Mouse (Mus musculus): ENCODE data around the gene Gfy.
"Not testable (repeated sequence)": the region's sequence is repeated elsewhere in the genome, so short reads cannot be mapped to it uniquely, and the experiment has no call there.

The Gfy gene

DNA sequence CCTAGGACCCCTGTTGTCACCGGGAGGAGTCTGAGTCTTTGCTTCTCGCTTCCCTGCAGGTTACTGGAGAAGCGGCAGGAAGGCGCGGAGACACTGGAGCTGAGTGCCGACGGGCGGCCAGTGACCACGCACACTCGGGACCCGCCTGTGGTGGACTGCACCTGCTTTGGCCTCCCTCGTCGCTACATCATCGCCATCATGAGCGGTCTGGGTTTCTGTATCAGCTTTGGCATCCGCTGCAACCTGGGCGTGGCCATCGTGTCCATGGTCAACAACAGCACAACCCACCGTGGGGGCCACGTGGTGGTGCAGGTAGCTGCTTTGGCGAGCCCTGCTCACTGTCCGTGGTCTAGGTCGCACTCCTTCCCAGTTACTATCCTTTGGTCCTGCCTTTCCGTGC lies 10.7 kb downstream of the Gfy start:
- in situ Hi-C loops (cut with MboI, MseI) = no loop called here

DNA sequence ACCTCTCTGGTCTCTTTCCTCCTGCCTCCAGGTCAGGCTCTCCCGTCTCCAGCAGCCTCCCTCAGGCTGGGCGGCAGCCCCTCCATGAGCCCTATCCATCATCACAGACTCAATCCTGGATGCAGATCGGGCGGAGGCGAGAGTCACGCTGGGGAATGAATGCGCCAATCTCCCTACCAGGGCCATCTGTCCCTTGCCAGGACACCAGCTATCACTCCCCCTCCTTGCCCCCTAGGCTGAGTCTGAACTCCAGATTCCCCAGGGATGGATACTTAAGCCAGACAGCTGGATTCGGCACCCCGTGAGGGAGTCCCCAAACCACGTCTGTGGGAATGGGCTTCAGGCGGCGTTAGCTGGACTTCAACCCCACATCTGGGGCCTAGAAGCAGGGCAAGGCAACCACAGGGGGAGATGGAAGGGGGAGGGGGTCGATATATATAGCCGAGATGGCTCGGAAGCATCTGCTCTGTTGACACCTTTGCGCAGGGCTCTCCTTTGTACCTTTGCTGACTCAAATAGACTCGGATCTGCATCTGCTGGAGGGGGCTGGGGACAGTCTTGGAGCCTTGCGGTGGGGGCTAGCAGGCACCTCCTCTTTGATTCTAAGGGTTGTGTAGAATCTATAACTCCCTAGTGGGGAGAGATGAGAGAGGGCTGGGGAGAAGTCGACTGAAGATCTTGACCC lies 11.5 kb downstream of the Gfy start:
- in situ Hi-C loops (cut with MboI, MseI) = no loop called here

DNA sequence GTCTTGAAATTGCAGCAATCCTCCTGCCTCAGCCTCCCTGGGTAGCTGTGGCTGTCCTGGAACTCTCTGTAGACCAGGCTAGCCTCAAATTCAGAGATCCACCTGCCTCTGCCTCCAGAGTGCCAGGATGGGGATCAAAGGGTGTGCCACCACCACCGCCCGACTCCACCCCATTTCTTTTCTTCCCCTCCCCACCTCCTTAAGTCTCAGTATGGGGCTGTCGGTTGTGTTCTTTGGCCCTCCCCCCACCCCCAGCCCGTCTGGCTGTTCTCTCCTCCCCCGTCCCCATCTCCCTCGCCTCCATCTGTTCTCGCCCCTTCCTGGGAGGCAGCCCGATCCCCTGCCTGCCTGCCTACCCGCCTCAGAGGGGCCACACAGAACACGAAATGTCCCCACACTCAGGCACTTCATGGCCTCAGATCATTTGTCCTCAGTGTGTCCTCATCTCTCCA lies 12.4 kb downstream of the Gfy start:
- in situ Hi-C loops (cut with MboI, MseI) = no loop called here

DNA sequence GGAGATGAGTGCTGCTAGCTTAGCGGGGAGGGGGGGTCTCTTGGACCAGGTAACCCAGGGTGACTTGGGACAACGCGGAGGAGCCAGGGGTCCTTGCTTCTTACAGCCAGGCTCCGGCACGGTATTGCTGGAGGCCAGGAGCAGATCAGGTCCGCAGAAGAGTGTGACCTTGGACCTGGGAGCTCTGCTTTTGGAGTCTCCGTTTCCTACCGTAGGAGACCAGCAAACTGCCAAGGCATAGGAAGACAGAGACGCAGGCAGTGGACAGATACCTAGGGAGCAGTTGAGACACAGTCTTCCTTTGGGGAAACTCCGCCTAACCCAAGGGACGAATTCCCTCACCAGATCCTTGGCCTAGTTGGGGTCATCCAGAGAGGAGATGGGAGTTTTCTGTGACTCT lies 13.7 kb downstream of the Gfy start:
- in situ Hi-C loops (cut with MboI, MseI) = no loop called here

DNA sequence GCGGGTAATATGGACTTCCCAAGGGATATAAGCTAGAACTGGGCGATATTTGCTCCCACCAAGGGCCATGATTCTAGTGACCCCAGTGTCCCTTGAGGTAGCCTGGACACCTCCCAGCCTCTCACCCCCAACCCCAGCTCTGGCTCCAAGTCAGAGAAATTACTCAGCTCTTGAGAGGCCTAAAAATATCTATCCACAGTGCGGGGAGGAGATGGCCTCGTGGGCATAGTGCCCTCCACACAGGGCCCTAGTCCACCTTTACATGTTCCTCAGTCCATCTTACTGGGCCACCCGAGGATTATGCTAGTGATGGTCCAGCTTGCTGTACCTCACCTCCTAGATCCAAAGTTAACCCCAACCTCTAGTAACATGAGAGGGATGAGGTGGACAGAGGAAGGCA lies 14.5 kb downstream of the Gfy start:
- in situ Hi-C loops (cut with MboI, MseI) = no loop called here

DNA sequence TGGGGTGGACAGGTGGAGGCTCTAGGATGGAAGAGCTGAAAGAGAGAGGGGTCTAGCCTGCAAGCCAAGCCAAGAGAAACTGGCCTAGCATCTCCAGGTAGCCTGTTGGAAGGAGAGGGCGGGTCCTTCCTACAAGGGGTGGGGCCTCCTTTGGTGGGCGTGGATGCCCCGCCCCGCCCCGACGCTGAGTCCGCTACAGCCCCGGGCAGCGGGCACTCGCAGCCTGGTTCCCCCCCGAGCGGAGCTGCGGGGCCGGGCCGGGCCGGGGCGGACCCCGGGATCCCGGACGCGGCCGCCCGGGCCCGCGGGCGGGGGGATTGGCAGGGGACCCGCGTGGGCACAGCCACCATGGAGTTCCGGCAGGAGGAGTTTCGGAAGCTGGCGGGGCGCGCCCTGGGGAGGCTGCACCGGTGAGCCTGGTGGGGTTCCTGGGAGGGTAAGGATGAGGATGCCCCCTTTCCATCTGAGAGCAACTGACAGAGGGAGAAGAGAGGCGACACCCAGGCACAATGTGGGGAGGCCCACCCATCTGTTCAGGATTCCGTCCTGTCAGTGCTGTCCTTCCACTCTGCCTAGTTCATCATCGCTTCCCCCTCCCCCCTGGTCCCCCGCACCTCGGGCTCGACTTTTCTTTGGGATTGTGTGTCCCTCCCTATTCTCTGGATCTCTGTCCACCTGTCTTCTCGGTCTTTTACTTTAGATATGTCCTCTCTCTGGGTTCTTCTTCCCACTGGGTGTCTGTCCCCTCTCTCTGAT lies 15.5 kb downstream of the Gfy start, which contains the start of gene Slc17a7:
Slc17a7 (plus strand) TSS at position 215 of the 756 bp plus-strand sequence.
- in situ Hi-C loops (cut with MboI, MseI) = no loop called here

DNA sequence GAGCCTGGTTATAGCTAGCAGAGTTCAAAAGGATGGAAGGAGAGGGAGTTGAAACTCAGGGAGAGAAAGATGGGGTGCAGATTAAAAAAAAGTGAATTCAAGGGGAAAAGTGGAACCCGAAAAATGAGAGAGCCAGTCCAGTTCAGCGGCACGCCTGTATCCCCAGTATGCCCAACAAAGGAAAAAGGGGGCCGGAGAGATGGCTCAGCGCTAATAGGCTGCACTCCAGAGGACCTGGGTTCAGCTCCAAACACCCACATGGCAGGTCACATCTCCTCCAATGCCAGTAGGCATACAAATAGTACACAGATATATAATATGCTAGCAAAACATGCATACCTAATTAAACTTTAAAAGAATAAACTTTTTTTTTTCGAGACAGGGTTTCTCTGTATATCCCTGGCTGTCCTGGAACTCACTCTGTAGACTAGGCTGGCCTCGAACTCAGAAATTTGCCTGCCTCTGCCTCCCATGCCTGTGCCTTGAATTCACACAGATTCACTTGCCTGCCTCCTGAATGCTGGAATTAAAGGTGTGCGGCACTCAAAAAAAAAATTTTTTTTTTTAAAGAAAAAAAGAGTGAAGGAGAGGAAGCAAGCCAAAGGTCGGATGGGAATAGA lies 16.3 kb downstream of the Gfy start:
- in situ Hi-C loops (cut with MboI, MseI) = no loop called here

DNA sequence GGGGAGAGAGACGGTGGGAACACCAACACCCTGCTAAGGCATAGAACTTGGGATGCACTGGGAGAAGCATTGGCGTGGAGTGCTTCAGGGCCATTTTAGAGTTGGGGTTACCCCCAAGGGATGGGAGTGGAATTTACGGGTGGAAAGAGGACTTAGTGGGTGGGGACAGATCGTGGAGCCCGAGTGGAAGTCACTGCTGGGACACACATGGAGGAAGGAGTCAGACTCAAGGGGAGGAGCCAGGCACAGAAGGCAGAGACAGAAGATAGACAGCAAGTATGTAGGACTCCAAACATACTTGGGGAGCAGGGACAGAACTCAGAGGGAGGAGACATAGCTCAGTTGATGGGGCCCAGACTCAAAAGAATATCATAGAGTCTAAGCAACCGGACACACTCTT lies 16.8 kb downstream of the Gfy start:
- in situ Hi-C loops (cut with MboI, MseI) = no loop called here

DNA sequence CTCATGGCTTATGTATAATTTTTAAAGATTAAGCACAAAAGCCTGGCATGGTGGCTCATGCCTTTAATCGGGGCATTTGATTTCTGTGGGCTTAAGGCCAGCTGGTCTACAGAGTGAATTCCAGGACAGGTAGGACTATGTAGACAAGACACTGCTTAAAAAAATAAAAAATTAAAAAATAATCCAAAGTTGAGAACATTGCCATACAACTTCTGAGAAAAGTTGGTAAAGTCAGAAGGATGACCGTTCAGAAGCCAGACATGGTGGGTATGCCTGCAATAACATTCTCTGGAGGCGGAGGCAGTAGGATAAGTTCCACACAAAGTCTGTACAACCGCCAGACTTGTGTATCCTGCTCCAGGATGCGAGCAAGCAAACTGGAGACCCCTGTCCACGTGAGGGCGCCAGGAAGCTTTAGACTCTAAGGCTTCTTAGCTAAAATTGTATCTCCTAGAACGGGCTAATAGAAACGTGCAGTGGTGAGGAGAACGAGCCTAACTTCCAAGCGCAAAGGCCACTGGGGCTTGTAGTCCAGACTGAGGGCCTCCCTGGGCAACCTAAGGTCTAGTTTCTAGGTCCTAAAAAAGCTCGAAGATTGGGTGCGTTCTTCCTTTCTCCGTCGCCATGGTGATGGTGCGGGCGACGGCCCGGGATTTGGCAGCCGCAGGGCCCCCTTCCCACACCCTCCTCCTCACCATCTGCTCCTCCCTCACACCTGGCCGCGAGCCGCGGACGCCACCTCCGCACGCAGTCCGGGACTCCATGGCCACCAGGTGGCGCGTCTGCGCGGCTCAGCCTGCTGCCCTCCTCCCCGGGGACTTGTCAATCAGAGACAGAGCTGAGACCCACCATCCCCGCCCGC lies 17.5 kb downstream of the Gfy start:
- in situ Hi-C loops (cut with MboI, MseI) = no loop called here

DNA sequence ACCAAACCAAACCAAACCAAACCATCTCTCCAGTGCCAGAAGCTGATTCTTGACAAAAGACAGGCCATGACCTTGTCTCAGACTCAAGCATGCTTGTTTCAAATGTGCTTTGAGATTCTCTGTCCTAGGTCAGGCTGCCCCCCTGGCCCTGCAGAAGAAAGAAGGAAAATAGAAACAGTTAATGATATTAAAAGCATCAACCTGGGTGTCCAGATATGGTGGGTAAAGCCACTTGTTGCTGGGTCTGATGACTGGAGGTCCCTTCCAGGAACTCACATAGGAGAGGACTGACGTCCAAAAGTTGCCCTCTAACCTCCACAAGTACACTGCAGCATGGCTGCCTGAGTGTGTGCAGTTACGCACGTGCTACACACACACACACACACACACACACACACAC lies 18.5 kb downstream of the Gfy start:
- in situ Hi-C loops (cut with MboI, MseI) = no loop called here

DNA sequence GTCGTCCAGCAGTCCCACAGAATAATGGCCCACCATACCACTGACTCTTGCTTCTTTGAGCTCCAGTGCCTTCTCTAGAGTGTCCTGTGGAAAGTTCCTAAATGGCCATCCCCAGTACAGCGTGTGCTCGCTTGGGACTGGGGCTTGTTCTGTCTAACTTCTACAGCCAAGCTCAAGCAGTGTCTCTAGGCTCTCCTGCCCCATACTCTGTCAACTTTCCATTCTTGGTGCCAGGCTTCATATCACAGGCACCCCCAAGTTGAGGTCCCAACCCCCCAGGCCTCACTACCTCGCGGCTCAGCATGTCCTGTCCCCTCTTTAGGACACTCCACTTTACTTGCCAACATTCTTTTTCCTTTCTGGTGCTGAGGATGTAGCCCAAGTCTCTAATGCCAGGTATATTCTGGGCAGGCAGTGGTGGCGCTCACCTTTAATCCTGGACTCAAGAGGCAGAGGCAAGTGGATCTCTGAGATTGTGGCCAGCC lies 19.0 kb downstream of the Gfy start:
- in situ Hi-C loops (cut with MboI, MseI) = no loop called here

DNA sequence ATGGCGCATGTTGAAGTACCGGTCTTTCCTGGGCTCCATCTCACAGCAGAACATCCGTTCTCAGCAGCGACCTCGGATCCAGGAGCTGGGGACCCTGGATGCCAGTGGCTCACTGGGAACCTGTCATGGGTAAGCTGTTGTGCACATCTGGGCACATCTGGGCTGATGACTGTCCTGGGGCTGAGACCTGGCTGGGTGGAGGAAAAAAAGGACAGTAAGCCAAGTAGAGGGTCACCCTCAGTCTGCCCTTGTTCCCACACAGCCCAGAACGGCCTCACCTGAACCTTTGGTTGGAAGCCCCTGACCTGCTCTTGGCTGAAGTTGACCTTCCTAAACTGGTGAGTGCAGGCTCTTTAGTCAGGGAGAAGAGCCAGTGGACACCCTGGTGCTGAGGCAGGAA lies 20.4 kb downstream of the Gfy start:
- in situ Hi-C loops (cut with MboI, MseI) = no loop called here

DNA sequence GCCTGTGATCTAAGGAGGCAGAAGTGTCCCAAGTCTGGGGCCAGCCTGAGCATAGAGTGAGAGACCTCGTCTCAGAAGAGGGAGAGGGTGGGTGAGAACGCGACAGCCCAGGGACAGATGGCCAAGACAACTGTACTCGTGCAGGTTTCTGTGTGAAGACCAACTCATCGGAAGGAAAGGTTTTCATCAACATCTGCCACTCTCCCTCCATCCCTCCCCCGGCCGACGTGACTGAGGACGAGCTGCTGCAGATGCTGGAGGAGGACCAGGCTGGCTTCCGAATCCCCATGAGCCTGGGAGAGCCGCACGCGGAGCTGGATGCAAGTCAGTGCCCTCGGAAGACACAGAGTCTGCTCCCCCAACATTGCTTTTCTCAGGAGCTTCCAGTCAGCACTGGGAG lies 21.9 kb downstream of the Gfy start:
- in situ Hi-C loops (cut with MboI, MseI) = no loop called here

DNA sequence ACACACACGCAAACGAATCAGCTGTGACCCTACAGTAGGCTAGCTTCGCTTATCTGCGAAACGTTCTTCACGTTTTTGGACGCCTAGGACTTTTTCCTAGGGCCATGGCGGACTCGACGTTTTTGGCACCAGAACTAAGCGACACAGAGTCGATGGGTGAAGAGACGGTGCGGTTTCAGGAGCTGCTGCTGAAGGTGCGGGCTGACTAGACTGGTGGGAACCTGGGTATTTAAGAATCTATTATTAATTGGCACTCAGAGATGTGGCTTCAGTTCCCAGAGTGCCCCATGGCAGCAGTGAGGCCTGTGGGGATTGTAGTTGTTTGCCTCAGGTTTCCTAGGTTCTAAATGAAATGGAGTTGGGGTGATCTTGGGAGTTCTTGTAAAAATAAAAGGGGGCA lies 23.2 kb downstream of the Gfy start:
- in situ Hi-C loops (cut with MboI, MseI) = no loop called here

DNA sequence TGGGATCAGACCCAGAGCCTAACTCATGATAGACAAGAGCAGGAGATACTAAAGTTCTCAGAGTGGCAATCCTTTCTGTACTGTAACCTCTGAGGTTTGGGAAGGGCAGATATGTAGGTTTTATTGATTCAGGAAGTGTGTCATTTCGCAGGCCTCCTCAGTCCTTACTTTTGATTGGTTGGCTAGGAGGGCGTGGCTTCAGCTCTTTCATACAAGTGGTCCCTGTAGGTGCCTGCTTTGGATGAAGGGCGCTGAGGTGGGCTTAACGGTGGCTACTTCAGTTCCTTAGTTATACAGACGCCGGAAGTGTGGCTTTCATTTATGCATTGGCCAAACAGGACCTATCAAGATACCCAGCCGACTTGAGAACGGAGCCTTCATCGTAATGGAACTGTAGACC lies 23.8 kb downstream of the Gfy start:
- in situ Hi-C loops (cut with MboI, MseI) = no loop called here

DNA sequence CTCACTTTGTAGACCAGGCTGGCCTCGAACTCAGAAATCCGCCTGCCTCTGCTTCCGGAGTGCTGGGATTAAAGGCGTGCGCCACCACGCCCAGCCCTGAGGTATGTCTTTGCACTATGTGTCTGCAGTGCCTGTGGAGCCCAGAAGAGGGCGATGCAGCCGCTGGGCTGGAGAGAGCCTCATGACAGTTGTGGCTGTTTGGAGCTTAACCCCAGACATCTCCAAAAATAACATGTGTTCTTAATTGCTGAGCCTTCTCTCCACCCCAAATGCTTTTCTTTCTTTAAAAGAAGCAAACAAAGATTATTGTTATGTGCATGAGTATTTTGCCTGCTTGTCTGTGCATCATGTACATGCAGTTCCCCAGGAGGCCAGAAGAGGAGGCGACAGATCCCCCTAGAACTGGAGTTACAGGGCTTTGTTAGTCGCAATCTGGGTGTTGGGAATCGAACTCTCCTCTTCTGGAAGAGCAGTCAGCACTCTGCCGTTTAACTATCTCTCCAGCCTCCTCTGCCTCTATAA lies 24.3 kb downstream of the Gfy start:
- in situ Hi-C loops (cut with MboI, MseI) = no loop called here

DNA sequence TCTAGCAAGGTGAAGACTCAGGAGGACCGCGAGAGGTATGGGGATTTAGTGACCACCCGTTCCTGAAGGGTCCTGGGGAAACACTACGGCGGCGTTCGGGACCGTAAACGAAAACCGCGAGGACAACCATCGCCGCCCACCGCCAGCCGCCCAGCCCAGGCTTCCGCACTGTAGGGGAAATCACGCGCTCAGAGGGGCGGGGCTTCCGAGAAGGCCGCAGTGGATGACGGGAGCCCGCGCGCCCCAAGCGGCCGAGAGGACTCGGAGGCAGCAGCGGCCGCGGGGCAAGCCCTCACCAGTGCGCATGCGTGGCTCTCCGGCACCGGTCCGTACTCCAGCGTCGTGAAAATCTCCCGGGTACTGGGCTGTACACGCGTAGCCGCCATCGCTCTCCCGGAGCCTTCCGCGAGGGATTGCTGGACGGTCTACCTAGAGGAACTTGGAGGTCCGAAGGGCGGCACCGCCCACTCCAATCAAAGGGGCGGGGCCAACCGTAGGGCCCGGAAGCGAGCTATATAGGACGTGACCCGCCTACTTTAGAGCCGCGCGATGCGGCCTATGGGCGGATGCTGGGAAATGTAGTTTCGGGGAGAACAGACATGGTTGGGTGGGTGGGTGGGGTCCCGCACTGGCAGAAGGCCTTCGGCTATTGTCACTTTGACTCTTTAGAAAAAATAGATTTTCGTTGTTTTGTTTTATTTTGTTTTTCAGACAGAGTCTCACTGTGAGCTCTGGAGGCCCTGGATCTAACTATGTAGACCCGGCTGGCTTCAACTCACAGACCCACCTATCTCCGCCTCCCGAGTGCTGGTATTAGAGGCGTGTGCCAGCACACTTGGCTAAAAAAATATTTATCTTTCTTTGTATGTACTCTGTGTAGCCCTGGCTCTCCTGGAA lies 25.0 kb downstream of the Gfy start, which contains the start of the genes Pih1d1 and Aldh16a1:
Pih1d1 (plus strand) TSS at position 208 of the 897 bp plus-strand sequence.
Aldh16a1 (minus strand) TSS at position 489 of the 897 bp plus-strand sequence.
- in situ Hi-C loops (cut with MboI, MseI) = no loop called here

DNA sequence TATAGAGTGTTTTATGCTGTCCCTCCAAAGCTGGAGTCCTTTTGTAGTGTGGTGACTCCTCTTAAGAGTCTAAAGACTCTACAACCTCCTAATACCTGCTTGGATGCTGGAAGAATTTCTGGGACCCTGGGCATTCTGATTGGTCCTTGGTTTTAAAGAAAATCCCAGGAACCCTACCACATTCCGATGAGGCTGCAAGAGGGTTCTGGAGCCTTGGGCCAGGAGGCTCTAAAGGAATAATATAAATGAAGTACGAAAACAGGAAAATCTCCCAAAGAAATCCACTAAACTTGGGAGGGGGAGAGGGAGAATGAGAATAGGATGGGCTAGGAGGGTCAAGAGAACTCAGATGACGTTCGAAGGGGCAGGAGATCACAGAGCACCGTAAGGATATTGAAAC lies 25.8 kb downstream of the Gfy start:
- in situ Hi-C loops (cut with MboI, MseI) = no loop called here

DNA sequence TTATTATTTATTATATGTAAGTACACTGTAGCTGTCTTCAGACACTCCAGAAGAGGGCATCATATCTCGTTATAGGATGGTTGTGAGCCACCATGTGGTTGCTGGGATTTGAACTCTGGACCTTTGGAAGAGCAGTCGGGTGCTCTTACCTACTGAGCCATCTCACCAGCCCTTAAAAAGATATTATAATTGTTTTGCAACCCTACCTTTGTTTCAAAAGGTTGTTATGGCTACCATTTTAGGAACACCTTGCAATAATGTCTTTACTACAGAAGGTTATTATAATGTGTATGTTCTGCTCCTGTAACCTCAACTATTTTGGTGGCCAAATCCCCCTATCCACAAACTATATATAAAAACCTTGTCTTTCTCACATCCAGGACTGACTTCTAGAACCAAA lies 26.3 kb downstream of the Gfy start:
- in situ Hi-C loops (cut with MboI, MseI) = not testable (repeated sequence)

DNA sequence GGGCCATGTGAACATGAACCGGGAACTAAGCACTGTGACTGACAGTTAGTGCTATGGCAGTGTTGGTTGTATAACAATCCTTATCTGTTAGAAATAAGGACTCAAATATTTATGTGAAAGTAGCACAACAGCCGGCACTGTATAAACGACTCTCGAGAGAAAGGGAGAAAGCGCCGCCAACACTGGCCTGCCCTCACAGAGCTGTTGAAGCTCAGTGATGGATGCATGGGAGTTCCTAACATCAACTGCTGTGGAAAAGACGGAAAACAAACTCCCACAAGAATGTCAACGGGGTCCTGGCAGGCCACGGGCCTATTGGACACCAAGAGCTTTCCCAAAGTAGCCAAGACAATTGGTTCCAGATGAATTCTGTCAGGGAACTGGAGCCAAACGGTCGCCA lies 28.1 kb downstream of the Gfy start:
- in situ Hi-C loops (cut with MboI, MseI) = no loop called here

All from T-helper 17 cell (primary cell).